Mouse (Mus musculus) brain, embryonic 14.5 days (tissue): ENCODE measurements around the gene Wfdc3.

Experiments
- CTCF ChIP-seq: fragments of 200-500 bp; IDR thresholded peaks from 2 replicates; pipeline ENCODE4 v1.5.1; 2012; ENCODE audit warnings: inconsistent platforms, mild to moderate bottlenecking, moderate library complexity, borderline replicate concordance; ENCODE audit not compliant: insufficient read depth, insufficient read length; ENCODE audit errors: extremely low read depth
- POLR2A ChIP-seq: fragments of 200-500 bp; IDR thresholded peaks from 2 replicates; pipeline ENCODE4 v1.6.1; 2012; ENCODE audit warnings: mild to moderate bottlenecking, inconsistent platforms, borderline replicate concordance; ENCODE audit not compliant: poor library complexity, insufficient read depth, insufficient read length, severe bottlenecking; ENCODE audit errors: extremely low read depth

DNA sequence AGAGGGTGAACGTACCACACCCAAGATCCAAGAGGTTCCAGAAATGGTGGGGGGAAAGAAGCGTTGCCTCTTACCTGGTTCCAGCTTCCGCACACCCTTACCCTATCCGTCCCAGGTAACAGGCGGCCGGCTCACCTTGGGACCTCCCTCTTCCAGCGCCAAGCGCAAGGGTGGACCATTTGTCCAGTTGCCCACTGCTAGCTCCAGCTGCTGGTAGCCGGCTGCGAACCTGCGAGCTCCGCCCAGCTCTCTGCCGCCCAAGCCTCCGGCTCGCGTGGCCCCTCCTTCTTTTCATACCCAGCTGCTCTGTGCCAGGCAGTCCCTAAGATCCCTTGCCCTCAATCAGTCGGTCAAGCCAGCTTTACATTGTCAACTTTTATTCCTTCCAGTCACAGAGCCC is 31.1 kb upstream of the Wfdc3 start:
- TF ChIP-seq CTCF (no peak), POLR2A (no peak)
